Mouse (Mus musculus) left cerebral cortex, adult 18-20 months (tissue): ENCODE measurements around the gene Gm5724. TPM values are rescaled to one million over a fixed set of nuclear protein-coding genes. Genes with fewer than 3 reads are reported as not detected.
A peak's percentile ranks its signal among the peaks of the same experiment; 100 is the strongest.

Experiments used
- DNase-seq, 2 experiments: peaks; one replicate each; pipeline ENCODE4 v3.0.0; 2021 to 2022; ENCODE audit warnings: low spot score in 2 of 2, mixed read lengths in 1 of 2
- long read RNA-seq, 2 experiments: library from polyadenylated mRNA; stranded (forward); transcript quantifications; one replicate each; pipeline ENCODE4 v2.0.0; 2021
- total RNA-seq, 2 experiments: library from RNA; stranded (reverse); gene quantifications; 2 replicates each; pipeline ENCODE4 v1.2.3; 2021

Gm5724 gene
- not detected for total RNA-seq
- long read RNA-seq, experiment 1, result 0 reads
- long read RNA-seq, experiment 2, result 0 reads

DNA sequence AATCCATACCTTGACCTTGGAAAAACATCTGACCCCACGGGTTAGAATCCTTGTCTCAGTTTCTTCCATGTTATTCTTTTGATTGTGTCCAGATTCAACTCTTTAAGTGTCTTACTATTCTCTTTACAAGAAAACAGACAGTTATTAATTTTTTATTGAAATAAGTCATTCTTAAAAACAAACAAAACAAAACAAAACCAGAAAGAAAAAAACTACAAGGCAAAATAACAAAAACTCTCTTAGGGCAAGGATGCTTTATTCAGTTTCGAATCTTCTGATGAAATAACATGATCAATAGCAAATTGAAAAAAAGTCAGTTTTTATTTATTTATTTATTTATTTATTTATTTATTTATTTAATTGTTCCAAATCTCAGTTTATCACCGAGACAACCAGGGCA is at the start of gene Gm5724:
Gene Gm5724, minus strand, starts transcription at position 101 of the 400 bp plus-strand sequence.
- no peak for DNase-seq

DNA sequence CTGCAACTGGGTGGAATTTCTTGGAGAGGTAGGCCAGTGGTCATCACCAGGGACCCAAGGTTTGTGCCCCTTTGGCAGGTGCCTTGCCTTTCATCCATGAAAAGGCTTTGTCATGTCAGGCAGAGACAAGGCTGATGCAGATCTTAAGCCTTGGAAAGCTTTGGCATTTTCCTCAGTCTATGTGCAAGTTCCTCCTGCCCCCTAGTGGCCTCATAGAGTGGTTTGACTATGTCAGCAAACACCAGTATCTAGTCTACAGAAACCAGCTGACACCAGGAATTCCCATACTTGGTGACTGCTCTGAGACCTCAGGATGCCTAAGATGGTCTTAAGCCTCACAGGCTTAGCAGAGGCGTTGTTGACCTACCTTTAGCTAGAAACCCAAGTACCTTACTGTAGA is 24.2 kb upstream of the Gm5724 start:
- DNase-seq, result peak; percentile 17 to 34

DNA sequence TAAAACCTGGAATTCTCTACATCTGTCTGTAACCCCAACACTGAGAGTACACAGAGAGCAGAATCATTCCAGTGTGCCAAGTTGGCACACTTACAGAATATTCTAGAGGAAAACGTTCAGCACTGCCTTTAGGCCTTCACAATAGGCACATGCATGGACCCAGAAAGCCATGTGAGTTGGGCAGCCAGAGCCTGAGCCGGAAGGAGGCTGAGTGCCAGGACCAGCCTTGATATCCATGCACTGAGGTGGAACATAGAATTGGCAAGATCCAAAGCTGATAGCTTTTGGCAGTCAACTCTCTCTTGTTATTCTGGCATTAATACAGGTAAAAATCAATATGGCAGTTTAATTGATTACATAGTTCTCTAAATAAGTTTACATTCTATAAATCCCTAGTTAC is 866 bp upstream of the Gm5724 start:
- DNase-seq, result no peak

DNA sequence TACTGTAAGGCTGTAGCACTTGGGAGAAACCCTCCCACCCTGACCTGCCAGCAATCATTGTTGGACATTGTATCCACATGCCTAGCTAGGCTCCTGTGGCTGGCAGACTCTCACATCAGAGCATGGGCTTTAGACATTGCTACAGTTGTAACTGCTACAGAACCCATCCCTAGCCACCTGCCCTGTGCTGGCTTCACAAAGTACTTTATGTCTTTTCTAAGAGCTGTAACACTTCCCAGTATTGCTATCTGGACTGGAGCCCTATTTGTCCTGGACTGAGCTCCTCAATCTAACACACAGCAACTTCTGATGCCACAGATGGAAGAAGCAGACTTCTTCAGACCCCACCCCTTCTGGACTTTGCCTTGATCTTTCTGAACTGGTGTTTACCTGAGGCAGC is 82.4 kb downstream of the Gm5724 start:
- DNase-seq, result no peak

DNA sequence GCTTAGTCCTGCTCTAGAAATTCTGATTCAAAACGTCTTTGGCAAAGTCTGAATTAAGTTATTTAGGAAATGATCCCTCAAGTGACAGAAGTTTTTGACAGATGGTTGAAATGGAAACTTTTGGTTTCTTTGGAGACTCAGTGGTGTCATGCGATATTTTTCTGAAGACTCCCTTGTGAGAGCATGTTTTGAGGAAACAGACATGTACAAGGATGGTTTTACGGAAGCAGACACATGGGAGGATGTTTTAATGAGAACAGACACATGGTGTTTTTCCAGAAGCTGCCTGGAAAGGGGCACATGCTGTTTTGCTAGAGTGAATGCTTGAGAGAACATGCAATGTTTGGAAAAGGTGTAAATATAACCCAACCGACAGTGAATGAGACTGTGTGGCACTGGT is 86.6 kb downstream of the Gm5724 start:
- no peak for DNase-seq

Other genes with a start within 250 kb of the Gm5724 start
- 10 to 100 TPM; 45.9 to 49.7 TPM for gene Slco1c1, start 249.4 kb downstream of the Gm5724 start, total RNA-seq
- gene Slco1b2, start 144.3 kb downstream of the Gm5724 start, total RNA-seq, result under 1 TPM in 1 of 2 experiments, not detected in 1; 0.30 TPM
- gene Slco1a4, start 82.4 kb upstream of the Gm5724 start, total RNA-seq, result 10 to 100 TPM; 25.6 to 30.5 TPM
- gene Slco1a1, start 173.2 kb upstream of the Gm5724 start, total RNA-seq, result not detected
- gene Gm6614, start 237.6 kb upstream of the Gm5724 start, total RNA-seq, result not detected